Comparison of ENCODE assay signal across 7 mouse cellular contexts in genomic region chr2:117119291-117120245, GRCm38 (mm10). TPM values are rescaled to one million over a fixed set of nuclear protein-coding genes. Genes with fewer than 3 reads are reported as not detected.
DNase-seq lines count a peak whose midpoint lies in the region; ATAC-seq and TF ChIP-seq lines count a peak whose summit lies in the region.

No protein-coding gene starts in this region.

- peak; percentile 48 for ATAC-seq in embryonic facial prominence, embryonic 14.5 days (ENCODE audit: low read depth)
- ATAC-seq in limb, embryonic 13.5 days (ENCODE audit: low FRiP score, low read depth): peak; percentile 62
- ATAC-seq in midbrain, embryonic 14.5 days (ENCODE audit: low FRiP score, low TSS enrichment): peak; percentile 25; the same call in 1 of the 2 replicates

- no peak for TF ChIP-seq CTCF in bone marrow macrophage, adult 2 months (IDR thresholded peaks at IDR 0.05; ENCODE audit: low read depth, low read length)

- peak overlapping the region; percentile 71 for H3K4me3 ChIP-seq in bone marrow macrophage, adult 2 months (ENCODE audit: insufficient read depth, low read length)
- peak overlapping the region; percentile 94 for H3K4me3 ChIP-seq in embryonic facial prominence, embryonic 14.5 days (ENCODE audit: low read depth, low read length)
- peak overlapping the region; percentile 83 for H3K4me3 ChIP-seq in limb, embryonic 13.5 days
- peak overlapping the region; percentile 86 for H3K4me3 ChIP-seq in midbrain, embryonic 14.5 days (replicated peaks; ENCODE audit: low read depth, low read length)

- peak overlapping the region; percentile 76 for H3K4me2 ChIP-seq in embryonic facial prominence, embryonic 14.5 days (ENCODE audit: low read depth, low read length)
- peak overlapping the region; percentile 67 for H3K4me2 ChIP-seq in limb, embryonic 13.5 days (replicated peaks)
- H3K4me2 ChIP-seq in midbrain, embryonic 14.5 days (ENCODE audit: low read length): peak overlapping the region; percentile 84

- WGBS in embryonic facial prominence, embryonic 14.5 days: 5% methylated on average over 30 of the region's 30 CpGs
- WGBS in limb, embryonic 13.5 days: 6% methylated on average over 30 of the region's 30 CpGs
- 3% methylated on average over 30 of the region's 30 CpGs for WGBS in midbrain, embryonic 14.5 days

- no peaks in the 10 kb centered on the region for H3K36me3 ChIP-seq in embryonic facial prominence, embryonic 14.5 days (ENCODE audit: control insufficient read depth, insufficient read depth, low read length)
- H3K36me3 ChIP-seq in limb, embryonic 13.5 days: no peaks in the 10 kb centered on the region
- H3K36me3 ChIP-seq in midbrain, embryonic 14.5 days (ENCODE audit: control insufficient read depth, insufficient read depth, low read length): no peaks in the 10 kb centered on the region

- peak overlapping the region; percentile 95 for H3K27ac ChIP-seq in bone marrow macrophage, adult 2 months (ENCODE audit: insufficient read depth, low read depth, low read length)
- peak overlapping the region; percentile 100 for H3K27ac ChIP-seq in embryonic facial prominence, embryonic 14.5 days (replicated peaks; ENCODE audit: low read depth, low read length)
- peak overlapping the region; percentile 100 for H3K27ac ChIP-seq in limb, embryonic 13.5 days
- H3K27ac ChIP-seq in midbrain, embryonic 14.5 days (replicated peaks; ENCODE audit: low read depth, low read length): peak overlapping the region; percentile 99

- peak; percentile 5; the same call in 1 of the 2 replicates for TF ChIP-seq POLR2A in bone marrow macrophage, adult 2 months (IDR thresholded peaks at IDR 0.05; ENCODE audit: borderline replicate concordance, low read depth, low read length)

- peak overlapping the region; percentile 99 for H3K9ac ChIP-seq in embryonic facial prominence, embryonic 14.5 days (ENCODE audit: low read depth, low read length)
- peak overlapping the region; percentile 100 for H3K9ac ChIP-seq in limb, embryonic 13.5 days
- peak overlapping the region; percentile 94 for H3K9ac ChIP-seq in midbrain, embryonic 14.5 days (replicated peaks; ENCODE audit: low read length)

- DNase-seq in embryonic facial prominence, embryonic 14.5 days (ENCODE audit: low spot score): peak; percentile 93
- peak; percentile 80 for DNase-seq in heart, adult 8-10 months (ENCODE audit: low spot score)
- DNase-seq in kidney, adult 9 months: peak; percentile 85
- DNase-seq in midbrain, embryonic 14.5 days: peak; percentile 86
- peak; percentile 40 to 74 for DNase-seq in spleen, postnatal 4 days (ENCODE audit: low spot score in 2 of 2)

- no peaks in the 10 kb centered on the region for H3K9me3 ChIP-seq in embryonic facial prominence, embryonic 14.5 days (ENCODE audit: control insufficient read depth, low read length)
- no peaks in the 10 kb centered on the region for H3K9me3 ChIP-seq in limb, embryonic 13.5 days
- no peaks in the 10 kb centered on the region for H3K9me3 ChIP-seq in midbrain, embryonic 14.5 days (ENCODE audit: control insufficient read depth, low read length)

- H3K27me3 ChIP-seq in embryonic facial prominence, embryonic 14.5 days (replicated peaks; ENCODE audit: control insufficient read depth, insufficient read depth, low read length): no peaks in the 10 kb centered on the region
- H3K27me3 ChIP-seq in limb, embryonic 13.5 days: no peaks in the 10 kb centered on the region
- no peaks in the 10 kb centered on the region for H3K27me3 ChIP-seq in midbrain, embryonic 14.5 days (ENCODE audit: control insufficient read depth, insufficient read depth, low read length)

- peaks cover 13% of the 10 kb centered on the region for H3K4me1 ChIP-seq in bone marrow macrophage, adult 2 months (ENCODE audit: control insufficient read depth, insufficient read depth, low read length)
- H3K4me1 ChIP-seq in embryonic facial prominence, embryonic 14.5 days (ENCODE audit: control insufficient read depth, insufficient read depth, low read length): peaks cover 14% of the 10 kb centered on the region
- peaks cover 15% of the 10 kb centered on the region for H3K4me1 ChIP-seq in limb, embryonic 13.5 days
- peaks cover 24% of the 10 kb centered on the region for H3K4me1 ChIP-seq in midbrain, embryonic 14.5 days (ENCODE audit: control insufficient read depth, insufficient read depth, low read length)

RNA-seq across cellular contexts. Expression of gene Spred1, which starts 1.6 kb away (rescaled TPM):
- polyA plus RNA-seq in bone marrow macrophage, adult 2 months (2012; ENCODE audit: insufficient read depth, insufficient read length, missing spikeins): 53.4 and 59.1 TPM in 2 replicates
- polyA plus RNA-seq in embryonic facial prominence, embryonic 14.5 days (2014; fragmentation: Nextera tagmentation; extraction: Ambion mirVana): 26.6 and 27.5 TPM in 2 replicates
- total RNA-seq in heart, adult 8-10 months (2022): 10 to 100 TPM in 3 of 4 experiments, 1 to 10 TPM in 1; 9.7 to 13.8 (median 13.0) TPM
- polyA plus RNA-seq in limb, embryonic 13.5 days (2015; fragmentation: Nextera tagmentation; extraction: Ambion mirVana): 15.7 and 17.0 TPM in 2 replicates
- 18.9 and 19.6 TPM in 2 replicates for polyA plus RNA-seq in midbrain, embryonic 14.5 days (2014; fragmentation: Nextera tagmentation; extraction: Ambion mirVana)

Comparison
In these comparisons a context has a peak if more than half of its experiments do, and no peak if none do; other contexts are left out.
1. Peak in every context shown above with its lines: DNase-seq, ATAC-seq, H3K4me3 ChIP-seq and H3K27ac ChIP-seq.